Mouse (Mus musculus): Measurements from ENCODE around the gene Spin2g. TPM values are rescaled to one million over a fixed set of nuclear protein-coding genes. Genes with fewer than 3 reads are reported as not detected.

Gene Spin2g
- polyA plus RNA-seq (2014; fragmentation: Illumina TruSeq; extraction: RNeasy Lipid Tissue Mini Kit (QIAGEN cat#74804); ENCODE audit: low read depth, low replicate concordance): not detected

GRCm38 (mm10) chrX:34238633-34239032 lies at the start of gene Spin2g:
Gene Spin2g (minus strand): TSS chrX:34238733.

Other genes with a start within 250 kb of the Spin2g start
- not detected for gene Btbd35f9, start 77.2 kb downstream of the Spin2g start, polyA plus RNA-seq (2014; fragmentation: Illumina TruSeq; extraction: RNeasy Lipid Tissue Mini Kit (QIAGEN cat#74804); ENCODE audit: low read depth, low replicate concordance)
- gene Btbd35f8, start 211.8 kb upstream of the Spin2g start, polyA plus RNA-seq (2014; fragmentation: Illumina TruSeq; extraction: RNeasy Lipid Tissue Mini Kit (QIAGEN cat#74804); ENCODE audit: low read depth, low replicate concordance): not detected

All from sigmoid colon, adult 10 weeks (tissue).